Mouse (Mus musculus) c-Kit-positive CD71-positive TER-119-positive erythroid progenitor cells, embryonic 14.5 days (primary cell): ENCODE measurements at regions not wholly inside any gene's neighbourhood (a gene's known extent, or its start where the extent isn't known, plus 50 kb on each side); places are given as distances from the start of the nearest gene placed in this dataset.

Source experiments
- DNase-seq: peaks from one replicate; pipeline ENCODE4 v3.0.0-alpha.2; 2013; ENCODE audit warnings: low spot score

DNA sequence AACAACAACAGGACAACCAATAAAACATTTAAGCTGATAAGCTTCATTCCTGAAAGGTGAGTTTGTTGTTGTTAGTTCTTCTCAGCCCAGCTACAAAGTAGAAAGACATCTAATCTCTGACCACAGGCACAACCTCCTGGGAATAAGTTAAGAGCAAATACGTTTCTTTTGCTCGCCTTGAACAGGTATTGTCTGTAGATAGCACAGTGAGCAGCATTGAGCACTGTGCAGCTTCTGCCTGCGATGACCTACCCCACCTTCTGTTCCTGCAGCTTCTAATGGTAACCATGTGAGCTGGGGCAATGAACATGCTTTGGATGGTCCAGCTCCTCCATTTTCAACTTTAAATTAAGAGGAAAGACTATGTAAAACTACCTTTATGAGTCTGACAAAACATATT is 509.8 kb upstream of the Adgrl2 start:
- no peak for DNase-seq

DNA sequence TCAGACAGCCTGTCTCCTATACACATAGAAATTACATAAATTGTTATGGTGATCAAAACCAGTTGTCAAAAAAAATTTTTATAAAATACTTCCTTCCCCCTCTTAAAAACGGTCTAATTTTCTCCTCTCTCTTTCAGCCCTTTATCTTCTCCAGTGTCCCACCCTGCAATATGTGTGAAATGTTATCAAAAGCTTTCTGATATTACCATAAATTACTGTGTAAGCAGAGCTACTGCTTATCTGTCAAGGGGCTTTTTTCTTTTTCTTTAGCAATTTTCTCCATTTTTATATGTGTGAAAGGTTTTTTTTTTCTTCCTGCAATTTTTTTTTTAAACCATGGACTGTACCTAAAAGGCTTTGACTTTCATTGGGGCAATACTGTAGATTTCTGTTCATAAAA is 508.4 kb upstream of the Adgrl2 start:
- DNase-seq: no peak

DNA sequence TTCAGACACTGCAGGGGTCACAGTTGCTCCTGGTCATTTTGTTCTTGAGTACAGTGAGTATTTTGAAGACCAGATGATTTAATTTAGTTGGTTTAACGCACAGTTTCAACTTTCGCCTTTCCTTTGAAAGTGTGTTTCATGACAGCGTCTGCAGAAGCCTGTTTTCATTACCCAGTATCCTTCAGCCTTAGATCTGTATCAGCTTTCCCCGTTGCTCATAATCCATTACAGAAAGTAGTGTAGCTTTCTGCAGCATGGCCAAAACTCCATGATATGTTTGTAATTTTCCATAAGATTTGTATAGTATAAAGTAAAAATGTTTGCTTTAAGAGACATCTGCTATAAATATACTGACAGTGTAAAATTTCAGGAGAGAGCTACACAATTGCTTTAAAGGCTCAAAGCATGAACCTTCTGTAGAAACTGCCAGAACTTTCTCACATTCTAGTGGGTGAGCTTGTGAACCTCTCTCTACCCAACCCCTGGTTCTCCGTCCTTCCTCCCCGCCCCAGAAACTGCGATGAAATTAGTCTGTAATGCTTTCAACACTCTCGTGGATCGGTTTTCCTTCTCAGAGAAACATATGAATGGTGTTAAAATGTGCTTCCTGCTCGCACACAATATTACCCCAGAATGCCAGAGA is 506.6 kb upstream of the Adgrl2 start:
- no peak for DNase-seq

DNA sequence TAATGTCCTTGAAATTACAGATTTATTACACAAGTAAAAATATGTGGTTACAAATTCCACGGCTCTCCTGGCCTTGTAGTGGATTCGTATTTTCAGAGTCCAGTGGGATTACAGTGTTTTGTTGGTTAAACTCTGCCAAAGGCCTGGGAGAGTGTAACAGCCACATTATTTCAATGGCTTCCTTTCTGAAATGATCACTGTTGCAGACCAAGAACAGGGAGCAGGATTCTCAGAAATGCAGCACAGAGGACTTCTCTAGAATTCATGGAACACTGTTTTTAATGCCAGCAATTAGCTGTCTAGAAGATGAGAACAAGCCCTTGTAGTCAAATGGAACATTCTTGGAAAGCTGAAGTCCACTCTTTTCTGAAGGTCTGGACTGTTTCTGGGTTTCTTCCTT is 505.8 kb upstream of the Adgrl2 start:
- DNase-seq: no peak

DNA sequence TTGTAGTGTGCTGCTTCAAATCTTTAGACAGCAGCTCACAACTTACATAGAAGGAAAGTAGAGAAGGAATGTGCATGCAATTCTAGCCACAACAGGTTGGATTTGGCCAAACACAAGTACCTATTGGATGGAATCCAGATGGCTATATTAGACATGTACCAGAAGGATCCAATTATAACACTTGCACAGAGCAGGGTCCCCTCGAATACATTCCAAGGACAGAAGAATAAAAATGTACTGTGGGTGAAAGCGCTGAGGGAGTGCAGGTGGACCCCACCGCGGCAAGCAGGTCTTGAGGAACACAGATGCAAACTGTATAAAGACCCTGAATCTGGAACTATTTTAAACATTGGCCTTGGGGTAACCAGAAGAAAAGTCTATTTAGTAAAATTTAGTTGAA is 497.8 kb upstream of the Adgrl2 start:
- DNase-seq: no peak

DNA sequence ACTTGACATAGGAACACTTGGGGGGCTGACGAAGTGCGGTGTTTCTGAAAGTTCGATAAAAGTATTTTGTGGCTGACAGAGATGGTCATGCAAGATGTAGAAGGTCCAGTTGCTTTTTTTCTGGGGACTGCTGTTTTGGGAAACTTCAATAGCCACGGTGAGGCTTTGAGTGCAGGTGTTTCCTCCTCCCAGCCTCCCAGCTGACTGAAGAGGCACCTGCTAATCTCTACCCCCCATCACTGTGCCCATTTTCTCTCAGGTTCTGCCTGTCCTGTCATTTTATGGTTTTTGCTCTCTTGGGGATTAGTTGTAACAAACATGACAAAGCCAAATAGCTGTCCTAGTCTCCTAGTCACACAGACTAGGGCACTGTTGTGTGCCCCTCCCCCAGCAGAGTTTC is 495.1 kb upstream of the Adgrl2 start:
- DNase-seq: no peak

DNA sequence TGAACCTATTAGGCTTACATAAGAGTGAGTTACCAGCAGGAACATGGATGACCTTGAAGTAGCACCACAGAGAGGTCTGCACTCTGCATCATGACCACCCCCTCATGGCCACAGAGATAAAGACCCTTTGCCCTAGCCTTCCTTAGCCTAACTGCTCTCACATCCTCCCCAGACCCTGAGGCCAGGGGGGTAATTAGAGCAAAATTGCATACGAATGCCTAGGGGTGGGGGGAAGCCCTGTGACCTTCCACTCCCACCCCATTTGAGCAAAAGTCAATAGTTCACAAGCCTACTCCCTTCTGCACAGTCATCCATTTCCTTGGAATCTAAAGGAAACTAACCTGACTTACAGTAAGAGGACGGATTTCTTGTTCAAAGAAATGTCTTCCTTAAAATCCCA is 494.0 kb upstream of the Adgrl2 start:
- no peak for DNase-seq

DNA sequence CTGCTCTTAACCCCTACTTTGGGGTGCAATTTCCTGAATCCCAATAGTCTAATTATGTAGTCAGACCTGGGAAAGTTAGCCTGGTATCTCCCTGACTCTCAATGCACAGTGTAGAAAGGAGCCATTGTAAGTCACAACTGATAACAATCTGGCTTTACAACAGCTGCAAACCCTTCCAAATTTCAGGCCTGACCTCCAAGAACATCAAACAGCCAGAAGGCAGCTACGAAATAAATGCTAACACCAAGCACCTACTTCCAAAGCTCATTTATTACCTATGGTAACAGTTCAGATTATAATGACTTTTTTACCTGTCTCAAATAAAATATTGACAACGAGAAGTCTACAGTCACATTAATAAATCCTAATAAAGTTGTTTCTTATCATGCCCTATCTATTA is 485.8 kb upstream of the Adgrl2 start:
- no peak for DNase-seq

DNA sequence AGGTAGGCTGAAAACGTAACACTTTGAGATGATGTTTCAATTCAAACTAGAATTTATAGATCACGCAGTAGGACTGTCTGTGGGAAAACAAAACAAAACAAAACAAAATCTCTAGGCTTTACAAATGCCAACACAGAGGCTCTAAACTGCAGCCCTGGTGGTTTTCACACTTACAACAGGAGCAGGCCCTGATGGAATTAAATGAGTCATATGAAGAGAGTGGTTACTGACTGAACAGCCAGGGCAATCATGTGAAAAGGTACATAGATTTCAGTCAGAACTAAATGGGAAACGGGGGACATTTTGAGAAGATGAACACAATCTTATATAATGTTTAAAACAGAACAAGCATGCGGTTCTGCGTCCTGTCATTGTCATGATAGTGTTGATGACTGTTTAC is 476.6 kb upstream of the Adgrl2 start:
- DNase-seq: no peak

DNA sequence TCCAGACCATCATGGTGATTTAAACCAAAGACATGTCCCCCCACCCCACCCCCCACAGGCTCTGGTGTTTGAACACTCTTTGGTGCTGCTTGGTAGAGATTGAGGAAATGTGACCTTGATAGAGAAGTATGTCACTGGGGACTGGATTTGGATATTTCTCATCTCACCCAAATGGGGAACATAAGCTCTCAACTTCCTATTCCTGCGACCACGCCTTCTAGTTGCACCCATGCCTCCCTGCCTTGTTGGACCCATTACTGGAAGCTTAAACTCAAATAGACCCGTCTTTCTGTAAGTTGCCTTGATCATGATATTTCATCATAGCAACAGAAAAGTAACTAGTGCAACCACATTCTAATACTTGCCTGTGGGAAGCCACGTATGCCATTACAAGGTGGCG is 474.2 kb upstream of the Adgrl2 start:
- no peak for DNase-seq

DNA sequence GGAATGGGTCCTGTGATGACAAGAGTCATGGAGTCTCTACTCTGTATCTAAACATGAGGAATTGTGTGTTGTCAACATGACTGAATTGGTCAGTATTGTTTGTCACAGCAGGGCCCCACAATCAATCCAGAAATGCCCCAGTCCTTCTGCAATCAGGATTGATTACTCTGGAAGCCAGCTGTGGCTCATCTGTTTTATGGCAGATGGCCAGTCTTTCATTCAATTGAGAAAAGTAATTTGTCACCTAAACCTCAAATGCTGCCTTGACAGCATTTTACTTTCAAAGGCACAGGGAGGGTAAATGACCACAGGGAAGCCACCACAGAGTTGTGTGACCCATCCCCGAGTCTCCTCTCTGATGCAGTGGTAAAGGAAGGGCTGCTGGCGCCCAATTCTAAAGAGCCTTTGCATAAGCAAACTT is 471.8 kb upstream of the Adgrl2 start:
- DNase-seq: no peak

DNA sequence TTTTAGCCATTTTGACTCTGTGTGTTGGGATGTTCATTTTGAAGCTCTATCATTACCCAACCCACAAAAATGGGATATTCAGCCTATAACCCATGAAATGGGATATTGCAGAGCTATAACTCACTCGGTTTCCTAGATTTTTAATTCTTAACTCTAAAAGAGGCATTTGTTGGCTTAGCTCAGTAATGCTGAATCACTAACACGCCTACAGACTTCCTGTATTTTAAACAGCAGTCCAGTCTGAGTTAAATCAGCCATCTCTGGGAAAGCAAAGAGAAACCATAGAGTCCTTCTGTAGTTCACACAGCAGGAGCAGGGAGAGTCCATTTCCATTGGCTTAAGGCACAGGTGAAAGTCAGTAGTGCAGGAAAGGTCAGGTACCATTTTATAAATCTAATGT is 471.3 kb upstream of the Adgrl2 start:
- DNase-seq: no peak

DNA sequence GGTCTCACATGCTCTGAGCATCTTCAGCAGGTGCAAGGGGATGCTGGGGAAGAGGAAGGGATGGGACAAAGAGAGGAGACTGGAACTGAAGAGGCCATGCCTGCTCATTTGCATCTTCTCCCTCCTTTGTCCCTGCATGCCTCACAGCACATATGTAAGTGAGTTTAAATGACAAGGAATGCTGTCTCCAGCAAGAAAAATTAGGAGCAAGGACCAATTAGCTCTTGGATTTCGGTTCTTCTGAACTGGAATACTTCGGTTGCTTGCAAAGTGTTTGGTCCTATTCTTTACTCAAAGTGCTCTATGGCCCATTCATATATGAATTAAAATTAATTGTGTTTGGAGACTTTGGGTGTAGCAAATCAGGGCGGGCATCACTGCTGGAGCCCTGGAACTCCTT is 459.0 kb upstream of the Adgrl2 start:
- DNase-seq: no peak

DNA sequence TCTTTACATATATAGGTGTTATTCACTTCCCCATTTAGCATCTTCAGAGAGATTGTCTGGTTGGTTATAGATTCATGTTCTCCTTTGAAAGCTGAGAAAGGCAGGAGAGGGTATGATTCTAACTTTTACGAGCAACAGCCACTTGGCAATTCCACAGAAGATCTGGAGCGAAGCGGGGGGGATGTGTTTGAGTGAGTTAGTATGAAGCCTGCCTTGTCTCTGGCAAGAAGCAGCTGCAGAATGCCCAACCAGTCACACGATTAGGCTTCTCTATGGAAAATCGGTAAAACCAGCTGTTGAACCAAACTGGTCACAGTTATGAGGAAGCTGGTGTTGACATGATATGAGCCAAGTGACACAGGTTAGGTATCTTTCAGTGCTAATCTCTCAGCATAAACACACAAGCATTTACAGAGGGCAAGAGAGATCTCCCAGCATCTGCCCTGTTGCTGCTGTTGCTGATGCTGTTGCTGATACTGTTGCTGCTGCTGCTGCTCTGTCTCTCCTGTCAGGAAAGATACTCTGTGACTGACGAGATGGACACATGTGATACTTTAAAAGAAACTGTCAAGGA is 455.7 kb upstream of the Adgrl2 start:
- no peak for DNase-seq

DNA sequence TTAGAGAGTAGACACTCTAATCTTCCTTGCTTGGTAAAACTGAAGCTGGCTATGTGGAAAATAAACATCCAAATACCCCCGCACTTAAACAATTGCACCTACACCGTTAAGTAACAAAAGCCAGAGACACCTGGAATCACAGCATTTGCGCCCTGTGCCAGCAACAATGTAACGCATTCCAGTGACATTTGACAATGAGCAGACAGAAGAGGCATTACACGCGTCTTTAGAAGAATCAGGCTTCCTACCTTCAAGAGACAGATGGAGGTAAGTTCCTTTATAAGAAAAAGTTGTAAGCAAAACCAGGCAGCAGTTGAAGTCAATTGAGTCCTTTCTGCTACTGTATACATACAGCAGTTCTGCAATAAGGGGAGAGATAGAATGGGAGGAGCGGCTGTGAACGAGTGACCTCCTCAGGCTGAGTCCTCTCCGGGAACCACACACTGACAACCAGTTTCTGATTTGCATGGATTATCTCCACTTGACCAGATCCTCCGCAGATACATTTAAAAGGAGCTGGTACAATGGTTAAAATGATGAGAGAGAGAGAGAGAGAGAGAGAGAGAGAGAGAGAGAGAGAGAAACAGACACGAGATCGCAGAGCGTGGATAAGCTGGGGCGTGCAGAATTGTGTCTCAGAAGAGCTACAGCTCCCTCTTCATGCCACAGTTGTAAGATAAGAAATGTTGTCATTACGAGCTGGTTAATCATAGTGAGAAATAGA is 454.7 kb upstream of the Adgrl2 start:
- DNase-seq: no peak

DNA sequence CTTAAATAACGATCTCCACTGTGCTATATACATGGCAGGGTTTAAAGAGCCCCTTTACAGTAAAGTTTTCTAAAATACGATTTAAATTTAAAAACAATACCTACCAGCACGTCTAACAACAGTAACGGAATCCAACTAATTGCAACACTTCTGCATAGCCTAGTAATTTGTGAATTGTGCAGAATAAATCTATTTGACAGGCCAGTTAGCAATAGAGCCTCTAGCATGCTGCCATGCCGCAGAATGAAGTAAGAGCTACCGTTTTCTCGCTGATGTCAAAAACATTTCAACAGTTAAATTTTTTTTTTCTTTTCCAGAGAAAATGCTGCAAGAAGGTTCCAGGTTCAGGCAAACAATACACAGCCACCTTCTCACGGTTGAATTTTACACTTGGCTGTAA is 454.0 kb upstream of the Adgrl2 start:
- DNase-seq: no peak

DNA sequence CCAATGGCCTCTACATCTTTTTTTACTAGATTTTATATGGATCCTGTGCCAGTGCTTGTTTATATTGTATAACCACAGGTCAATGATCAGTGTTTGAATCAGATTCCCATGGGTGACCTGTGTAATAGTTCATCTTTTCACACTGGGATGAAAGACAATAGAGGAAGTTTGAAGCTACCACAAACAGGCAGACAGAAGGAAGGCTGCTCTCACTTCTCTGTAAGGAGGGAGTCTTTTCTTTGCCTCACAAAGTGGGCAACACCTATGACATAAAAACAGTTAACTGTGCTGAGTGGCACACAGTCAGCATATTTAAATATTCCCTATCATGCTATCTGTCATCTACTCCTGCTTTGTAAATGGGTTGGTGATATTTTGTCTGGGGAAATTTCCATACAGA is 450.9 kb upstream of the Adgrl2 start:
- DNase-seq: no peak

DNA sequence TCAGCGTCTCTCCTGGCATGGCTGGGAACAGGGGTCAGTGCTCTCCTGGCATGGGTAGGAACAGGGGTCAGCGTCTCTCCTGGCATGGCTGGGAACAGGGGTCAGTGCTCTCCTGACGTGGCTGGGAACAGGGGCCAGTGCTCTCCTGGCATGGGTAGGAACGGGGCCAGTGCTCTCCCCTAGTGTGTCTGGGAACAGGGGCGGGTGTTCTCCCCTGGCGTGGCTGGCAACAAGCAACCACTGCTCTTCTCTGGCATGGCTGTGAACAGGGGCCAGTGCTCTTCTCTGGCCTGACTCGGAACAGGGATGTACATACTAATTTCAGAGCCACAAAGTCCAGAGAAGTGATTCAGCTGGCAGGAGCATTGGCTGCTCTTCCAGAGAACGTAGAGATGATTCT is 447.4 kb upstream of the Adgrl2 start:
- no peak for DNase-seq

DNA sequence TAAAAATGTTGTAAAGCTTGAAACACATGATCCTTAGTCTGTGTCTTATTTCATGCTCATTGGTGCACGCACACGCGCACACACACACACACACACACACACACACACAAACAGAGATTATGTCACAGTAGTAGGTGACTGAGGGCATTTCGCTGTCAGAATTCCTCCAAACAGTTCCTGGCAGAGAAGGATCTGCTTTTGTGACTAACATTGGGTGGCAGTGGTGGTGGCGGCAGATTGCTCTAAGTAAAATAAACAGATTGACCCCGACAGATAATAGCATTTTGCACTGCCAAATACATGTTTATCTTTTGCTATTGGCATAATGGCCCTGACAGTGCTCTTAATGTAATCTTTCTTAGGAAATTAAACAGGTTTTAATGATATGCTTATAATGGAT is 446.6 kb upstream of the Adgrl2 start:
- DNase-seq: no peak

DNA sequence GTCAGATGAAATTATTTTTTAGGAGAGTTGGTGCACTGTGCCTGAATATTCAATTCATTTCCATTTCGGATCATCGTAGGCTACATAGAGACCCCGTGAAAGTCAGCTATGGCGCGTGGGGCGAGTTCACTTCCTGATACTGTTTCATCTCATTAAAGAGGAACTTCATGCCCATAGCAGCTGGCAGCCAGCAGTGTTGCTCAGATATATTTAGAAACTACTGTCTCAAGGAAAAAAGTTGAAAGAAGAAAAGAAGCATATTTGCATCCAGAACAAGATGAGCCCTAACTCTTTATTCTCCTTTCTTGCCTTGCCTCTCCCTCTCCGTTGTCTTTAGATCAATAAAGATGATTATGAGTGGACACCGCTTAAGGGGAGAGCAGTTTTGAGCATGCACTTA is 446.1 kb upstream of the Adgrl2 start:
- no peak for DNase-seq

DNA sequence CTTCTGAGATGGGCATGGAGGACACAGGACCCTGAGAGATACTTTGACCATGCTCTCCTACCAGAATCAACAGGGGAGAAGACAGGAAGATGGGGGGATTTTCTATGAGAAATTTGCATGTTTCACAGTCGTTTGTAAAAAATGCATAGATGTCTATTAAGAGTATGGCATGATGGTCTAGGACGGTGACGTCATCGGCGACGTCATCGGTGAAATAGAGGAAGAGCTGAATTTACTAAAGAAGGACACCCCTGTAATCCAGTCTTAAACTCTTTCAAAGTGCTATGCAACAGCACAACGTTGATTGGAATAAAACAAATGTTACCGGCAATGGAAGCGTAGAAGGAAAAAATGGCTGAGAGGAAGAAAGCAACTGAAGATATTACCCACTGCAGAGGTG is 441.4 kb upstream of the Adgrl2 start:
- DNase-seq: no peak

DNA sequence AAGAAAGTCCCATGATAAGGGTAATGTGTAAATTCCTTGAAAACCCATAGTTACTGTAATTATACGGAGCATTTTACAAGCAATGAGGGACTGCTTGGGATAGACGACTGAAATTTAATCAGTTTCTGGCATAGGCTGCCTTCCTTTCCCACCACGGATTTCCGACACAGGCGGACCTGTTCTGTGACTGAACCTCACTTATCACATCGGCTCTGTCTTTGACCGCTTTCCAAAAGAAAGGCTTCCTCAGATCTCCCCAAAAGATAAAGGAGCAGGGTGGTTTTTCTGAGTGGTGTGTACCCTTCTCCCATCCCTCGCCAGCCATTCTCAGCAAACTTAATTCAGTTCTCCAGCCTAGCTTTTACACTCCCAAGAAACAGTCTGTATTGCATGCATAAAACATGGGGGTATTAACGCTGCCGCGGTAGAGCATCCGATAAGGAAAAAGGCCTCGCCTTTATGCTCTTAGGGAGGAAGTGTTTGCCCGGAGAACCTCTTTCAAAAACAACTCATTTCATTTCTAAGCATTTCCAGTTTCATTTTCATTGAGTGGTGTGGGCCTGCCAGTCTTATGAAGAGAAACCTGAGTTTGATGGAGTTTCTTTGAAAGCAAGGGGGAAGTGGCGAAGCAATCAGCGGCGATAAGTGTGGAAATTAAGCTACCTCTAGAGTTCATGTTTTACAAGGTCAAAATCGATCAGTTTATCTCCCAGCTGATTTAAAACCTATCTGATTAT is 435.8 kb upstream of the Adgrl2 start:
- DNase-seq: no peak

DNA sequence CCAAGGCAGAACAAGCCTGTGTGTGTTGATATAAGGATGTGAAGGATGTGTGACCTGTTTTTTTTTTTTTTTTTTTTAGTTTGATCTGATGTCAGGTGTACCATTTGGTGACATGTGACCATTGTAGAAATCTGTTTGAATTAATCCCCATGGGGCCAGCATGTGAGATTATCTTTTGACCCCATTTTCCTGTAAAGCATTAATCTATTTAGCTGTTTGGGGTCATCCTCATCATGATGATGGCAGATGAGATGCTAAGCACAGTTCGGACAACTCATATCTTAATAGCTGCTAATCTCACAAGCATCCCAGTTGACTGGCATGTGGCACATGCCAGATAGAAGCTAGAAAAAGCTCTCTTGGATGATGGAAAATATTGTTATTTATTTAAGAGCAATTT is 434.0 kb upstream of the Adgrl2 start:
- DNase-seq: no peak
